Mouse (Mus musculus): ENCODE results near the gene Mrpl4.

DNA sequence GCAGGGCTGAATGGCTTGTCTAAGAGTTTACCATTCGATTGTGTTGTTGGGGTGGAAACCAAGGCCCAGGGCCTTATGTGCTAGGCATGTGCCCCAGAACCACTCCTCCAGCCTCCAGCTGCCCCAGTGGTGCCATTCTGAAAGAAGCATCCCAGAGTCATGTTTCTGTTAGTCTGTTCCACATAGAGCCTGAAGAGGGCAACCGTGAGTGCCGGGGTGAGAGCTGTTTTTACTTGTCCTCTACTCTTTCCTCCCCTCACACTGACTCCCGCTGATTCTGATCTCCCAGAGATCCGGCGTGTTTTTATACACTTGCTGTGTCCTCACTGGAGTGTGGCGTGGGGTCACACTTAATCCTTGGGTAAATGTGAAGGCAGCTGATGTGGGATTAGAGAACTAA, 5.5 kb downstream of the Mrpl4 start:
- TF ChIP-seq CTCF (IDR thresholded peaks at IDR 0.05; ENCODE audit: low read depth): peak; percentile 51
- no peak for TF ChIP-seq EP300 (optimal IDR thresholded peaks at IDR 0.05)
